Mouse (Mus musculus) layer of hippocampus, adult 2 months (tissue): ENCODE data around the gene Usp32. TPM values are rescaled to one million over a fixed set of nuclear protein-coding genes. Genes with fewer than 3 reads are reported as not detected.

Source experiments
- DNase-seq, 2 experiments: peaks; one replicate each; pipeline ENCODE4 v3.0.0; 2022; ENCODE audit warnings: low spot score in 2 of 2
- H3K27ac ChIP-seq: fragments of 200-600 bp; 2 replicates; pipeline ENCODE4 v1.8.1; 2022
- H3K4me3 ChIP-seq: fragments of 200-600 bp; 2 replicates; pipeline ENCODE4 v1.8.1; 2022; ENCODE audit warnings: mild to moderate bottlenecking
- CTCF ChIP-seq: fragments of 200-600 bp; conservative IDR thresholded peaks from 2 replicates; pipeline ENCODE4 v1.8.1; 2022; ENCODE audit warnings: antibody characterized with exemption, mild to moderate bottlenecking, moderate library complexity
- total RNA-seq, 2 experiments: library from RNA; stranded (reverse); gene quantifications; 2 replicates each; pipeline ENCODE4 v1.2.3; 2021

Gene Usp32
- total RNA-seq, 2 experiments from 2014 or later, result 91.3 to 94.5 TPM

DNA sequence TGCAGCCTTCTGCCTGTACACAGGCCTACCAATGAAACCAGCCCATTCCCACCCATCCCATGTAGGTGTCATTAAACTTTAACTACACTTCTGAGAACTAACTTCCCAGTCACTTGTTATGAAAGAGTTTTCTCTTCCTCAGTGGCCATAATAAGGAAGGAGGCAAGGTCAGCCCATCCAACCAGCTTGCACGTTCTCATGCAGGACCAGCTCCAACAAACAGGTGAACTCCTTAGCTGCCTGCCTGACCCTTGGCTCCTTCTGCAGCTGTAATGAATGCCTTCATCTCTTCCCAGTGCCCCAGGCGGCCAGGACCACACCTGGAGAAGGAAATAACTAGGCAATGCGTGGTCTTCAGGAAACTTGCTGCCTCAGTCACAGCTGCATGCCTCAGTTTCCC lies 194.1 kb downstream of the Usp32 start:
- TF ChIP-seq CTCF, result no peak
- H3K4me3 ChIP-seq, result no peak overlapping the region
- no peak overlapping the region for H3K27ac ChIP-seq
- DNase-seq, result no peak

DNA sequence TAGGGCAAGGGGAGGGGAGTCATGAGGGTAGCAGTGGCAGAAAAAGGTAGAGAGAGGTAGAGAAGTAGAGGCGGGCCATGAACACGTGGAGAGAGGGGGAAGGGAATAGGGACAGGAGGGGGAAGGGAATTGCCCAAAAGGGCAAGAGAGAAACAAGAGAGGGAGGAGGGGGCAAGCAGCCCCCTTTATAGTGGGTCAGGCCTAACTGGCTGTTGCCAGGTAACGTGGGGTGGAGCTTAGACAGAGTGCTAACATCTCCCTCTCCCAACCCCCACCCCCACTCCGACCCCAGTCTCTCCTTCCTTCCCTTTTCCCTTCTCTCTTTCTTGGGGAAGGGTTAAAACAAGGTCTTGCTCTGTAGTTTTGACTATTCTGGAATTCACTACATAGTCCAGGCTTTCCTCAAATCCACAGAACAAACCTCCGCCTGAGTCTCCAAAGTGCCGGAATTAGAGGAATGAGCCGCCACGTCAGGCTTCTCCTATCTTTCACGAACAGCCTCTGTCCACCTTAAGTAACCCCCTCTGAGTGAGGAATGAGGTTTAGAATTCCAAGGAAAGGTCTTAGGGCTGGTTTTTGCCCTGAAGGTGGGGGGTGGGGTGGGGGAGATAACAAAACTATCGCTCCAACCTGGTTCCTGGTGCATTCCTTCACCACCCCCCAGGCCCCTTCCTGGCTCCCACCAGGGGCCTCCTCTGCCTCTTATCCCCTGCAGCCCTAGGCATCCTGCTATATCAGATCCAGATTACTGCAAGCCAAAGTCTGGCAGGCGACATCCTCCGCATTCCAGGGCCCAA lies 195.1 kb downstream of the Usp32 start:
- H3K4me3 ChIP-seq, result no peak overlapping the region
- DNase-seq, result no peak
- no peak for TF ChIP-seq CTCF
- no peak overlapping the region for H3K27ac ChIP-seq

DNA sequence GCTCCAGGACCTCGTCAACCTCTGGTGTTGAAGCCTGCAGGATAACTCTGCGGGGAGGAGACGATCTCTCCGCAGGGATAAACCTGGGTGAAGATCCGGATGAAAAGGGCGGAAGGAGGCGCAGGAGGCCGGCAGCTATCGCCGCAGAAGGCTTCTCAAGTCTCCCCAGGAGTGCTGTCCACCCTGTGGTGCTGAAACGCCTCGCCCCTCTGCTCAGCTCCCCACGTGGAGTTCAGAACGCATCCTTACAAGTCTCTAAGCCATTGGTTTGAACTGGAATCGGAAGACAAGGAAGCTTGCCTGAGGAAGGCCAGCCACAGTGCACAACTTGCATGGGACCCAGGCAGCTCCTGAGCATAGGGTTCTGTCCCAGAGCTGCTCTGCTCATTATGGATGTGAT lies 196.0 kb downstream of the Usp32 start:
- H3K4me3 ChIP-seq, result no peak overlapping the region
- 0 out of 2 replicates have a peak, but pooled peaks have one; percentile 7 for TF ChIP-seq CTCF

DNA sequence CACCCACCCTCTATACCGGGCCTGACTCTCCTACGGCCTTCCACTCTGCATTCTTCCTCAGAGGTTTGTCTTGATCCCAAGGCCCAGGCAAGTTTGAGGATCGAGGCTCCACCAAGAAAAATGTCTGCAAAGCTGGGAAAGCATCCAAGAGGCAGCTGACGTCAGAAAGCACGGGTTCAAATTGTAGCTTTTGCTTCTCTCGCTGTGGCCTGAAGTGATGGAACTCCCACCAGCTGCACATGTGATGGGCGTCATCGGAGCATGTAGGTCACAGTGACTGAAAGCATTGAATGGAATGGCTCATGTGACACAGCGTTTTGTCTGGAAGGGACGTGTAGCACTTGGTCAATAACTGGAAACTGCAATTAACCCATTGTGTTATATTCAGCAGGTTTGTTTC lies 199.8 kb downstream of the Usp32 start:
- Histone ChIP-seq H3K27ac (peak overlapping the region; percentile 92), H3K4me3 (no peak overlapping the region)
- TF ChIP-seq CTCF, result no peak
- no peak for DNase-seq

More for the DNA sequence above, 196.0 kb downstream of the Usp32 start:
- 0 out of 2 replicates have a peak overlapping the region, but pooled peaks have one; percentile 32 for H3K27ac ChIP-seq
- no peak for DNase-seq

DNA sequence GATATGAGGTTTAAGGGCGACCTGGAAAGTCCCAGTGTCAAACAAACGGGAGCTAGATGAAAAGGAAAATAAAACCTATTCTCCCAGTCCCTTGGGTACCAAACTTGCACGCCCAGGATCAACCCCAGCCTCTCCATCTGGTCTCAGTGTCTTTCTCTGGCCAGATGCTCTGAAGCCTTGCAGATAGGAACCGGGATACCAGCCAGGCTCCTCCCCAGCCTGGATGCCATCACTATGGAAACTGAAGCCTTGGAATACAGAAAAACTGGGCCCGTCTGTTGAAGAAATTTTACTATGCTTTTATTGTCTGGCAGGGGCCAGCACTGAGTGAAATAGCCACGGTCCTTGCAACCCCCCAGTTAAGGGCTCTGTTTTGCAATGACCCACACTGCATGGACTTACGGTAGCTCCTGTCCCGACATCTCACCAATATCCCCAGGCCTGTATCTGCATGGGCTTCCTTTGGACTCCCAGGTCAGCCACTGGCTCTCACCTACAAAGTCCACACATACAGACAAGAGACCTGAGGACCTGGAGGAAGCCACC lies 200.4 kb downstream of the Usp32 start:
- H3K27ac ChIP-seq, result peak overlapping the region; percentile 92
- H3K4me3 ChIP-seq, result no peak overlapping the region
- peak; percentile 43 for TF ChIP-seq CTCF
- DNase-seq, result peak; percentile 72 to 84

Other genes starting within 250 kb of the Usp32 start
- 10 to 100 TPM; 30.7 to 32.1 TPM for gene Znhit3, start 223.8 kb downstream of the Usp32 start, total RNA-seq
- gene Car4, start 182.4 kb downstream of the Usp32 start, total RNA-seq, result 10 to 100 TPM; 67.0 to 73.9 TPM
- gene 1700125H20Rik, start 30.2 kb upstream of the Usp32 start, total RNA-seq, result under 1 TPM in 1 of 2 experiments, not detected in 1; 0.59 TPM
- 10 to 100 TPM; 47.8 to 48.8 TPM for gene Appbp2, start 95.0 kb upstream of the Usp32 start, total RNA-seq
- 10 to 100 TPM; 13.6 to 16.3 TPM for gene Ppm1d, start 171.1 kb upstream of the Usp32 start, total RNA-seq
- 10 to 100 TPM; 67.6 to 75.1 TPM for gene Bcas3, start 213.0 kb upstream of the Usp32 start, total RNA-seq